Mouse (Mus musculus) spleen, postnatal 14 days (tissue): ENCODE data around the gene Fbxw11.

ENCODE experiments used
- DNase-seq, 2 experiments: peaks; one replicate each; pipeline ENCODE4 v3.0.0; 2021 to 2022; ENCODE audit warnings: low spot score in 2 of 2

The Fbxw11 gene

GRCm38 (mm10) chr11:32751863-32752594 is 109.5 kb downstream of the Fbxw11 start:
- DNase-seq: no peak

GRCm38 (mm10) chr11:32752595-32752885 is 110.0 kb downstream of the Fbxw11 start:
- no peak for DNase-seq

- no peak for DNase-seq
These were observed 110.8 kb downstream of the Fbxw11 start for GRCm38 (mm10) chr11:32753358-32753757.

- no peak for DNase-seq
These were observed 120.2 kb downstream of the Fbxw11 start for GRCm38 (mm10) chr11:32762773-32763172.

GRCm38 (mm10) chr11:32767496-32768230 is 125.1 kb downstream of the Fbxw11 start:
- DNase-seq: no peak

GRCm38 (mm10) chr11:32768642-32769343 is 126.3 kb downstream of the Fbxw11 start:
- DNase-seq: no peak

- DNase-seq: no peak
These were observed 138.4 kb downstream of the Fbxw11 start for GRCm38 (mm10) chr11:32780747-32781536.

GRCm38 (mm10) chr11:32781633-32782404 is 139.3 kb downstream of the Fbxw11 start:
- DNase-seq: no peak

GRCm38 (mm10) chr11:32782724-32783123 is 140.2 kb downstream of the Fbxw11 start:
- no peak for DNase-seq

- no peak for DNase-seq
These were observed 143.1 kb downstream of the Fbxw11 start for GRCm38 (mm10) chr11:32785591-32786147.

- DNase-seq: no peak
These were observed 143.7 kb downstream of the Fbxw11 start for GRCm38 (mm10) chr11:32786201-32786600.

- no peak for DNase-seq
These were observed 152.4 kb downstream of the Fbxw11 start for GRCm38 (mm10) chr11:32794759-32795445.
